Mouse (Mus musculus) T-helper 2 cell (primary cell): ENCODE data around the gene Mocs3.

Source experiments
- in situ Hi-C: fragments of 300-600 bp; cut with MboI, MseI; formaldehyde crosslinking; loops from one replicate; pipeline ENCODE4 v1.15.1; 2025; ENCODE audit warnings: high pct_unique_total_duplicates

Gene Mocs3

DNA sequence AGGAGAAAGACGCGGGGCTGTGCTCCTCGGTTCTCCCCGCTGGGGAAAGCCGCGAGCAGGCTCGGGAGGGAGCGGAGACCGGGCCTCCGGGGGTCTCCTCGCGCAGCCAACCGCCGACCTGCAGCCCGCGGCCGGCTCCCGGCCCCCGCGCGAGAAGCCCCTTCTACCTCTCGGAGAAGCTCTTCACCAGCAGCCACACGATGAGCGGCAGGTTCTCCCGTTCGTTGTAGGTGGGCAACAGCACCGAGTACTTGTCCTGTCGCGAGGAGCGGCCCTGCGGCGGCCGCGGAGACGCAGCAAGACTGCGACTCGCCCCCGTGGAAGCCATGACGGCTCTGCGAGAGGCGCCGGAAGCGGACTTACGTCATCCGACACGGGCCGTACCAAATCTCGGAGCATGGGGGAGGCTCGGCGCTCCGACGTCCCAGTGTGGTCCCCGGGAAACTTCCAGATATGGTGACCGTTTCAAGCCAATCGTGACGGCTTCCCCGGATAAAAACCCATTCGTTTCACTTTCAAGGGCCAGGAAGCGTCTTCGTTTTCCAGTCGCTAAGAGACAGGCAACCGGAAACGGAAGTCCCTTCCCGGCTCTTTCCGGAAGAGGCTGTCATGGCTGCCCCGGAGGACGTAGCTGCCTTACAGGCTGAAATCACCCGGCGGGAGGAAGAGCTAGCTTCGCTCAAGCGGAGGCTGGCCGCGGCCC, at the start of gene Mocs3, which contains the start of the genes Gm20716 and Dpm1:
Gene Mocs3, plus strand, starts transcription at position 597 of the 703 bp plus-strand sequence.
Gene Gm20716, minus strand, starts transcription at position 339 of the 703 bp plus-strand sequence.
Gene Dpm1, minus strand, starts transcription at position 566 of the 703 bp plus-strand sequence.
- in situ Hi-C loops: no loop called here

DNA sequence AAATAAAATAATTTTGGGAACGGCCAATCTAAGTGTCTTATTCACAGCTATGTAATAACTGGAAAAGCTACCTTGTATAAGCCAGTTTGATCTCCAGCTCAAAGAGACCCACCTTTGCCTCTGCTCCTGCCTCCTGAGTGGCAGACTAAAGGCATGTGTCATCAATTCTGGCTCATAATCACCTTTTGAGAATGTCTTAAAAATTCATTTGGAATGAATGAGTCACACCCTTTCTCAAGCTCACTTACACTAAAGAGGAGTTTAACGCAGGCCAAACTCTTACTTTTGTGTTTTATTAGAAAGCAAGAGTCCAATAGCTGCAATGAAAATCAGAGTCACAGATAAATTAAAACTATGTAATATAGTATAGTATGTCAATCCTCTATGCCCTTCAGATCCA, 38.6 kb upstream of the Mocs3 start:
- in situ Hi-C loops: loop anchor here (25.0 kb wide), 1 partner anchor 830 kb away; no protein-coding TSS in a partner anchor

DNA sequence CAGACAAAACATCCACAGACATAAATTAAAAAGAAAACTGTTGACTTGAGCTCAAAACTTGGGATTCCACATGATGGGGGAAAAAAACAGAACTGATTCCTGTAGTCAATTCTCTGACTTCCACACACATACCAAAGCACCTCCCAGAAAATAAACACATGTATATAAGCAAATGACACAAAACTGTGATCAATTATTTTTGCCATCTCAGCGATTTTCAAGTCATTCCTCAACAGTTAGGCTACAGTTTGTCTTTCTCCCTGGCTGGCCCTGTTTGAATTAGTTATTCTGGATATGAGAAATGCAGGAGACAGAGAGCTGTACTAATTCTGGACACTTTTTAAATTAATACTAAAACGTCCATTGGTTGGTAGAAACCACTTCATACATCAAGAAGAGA, 36.7 kb upstream of the Mocs3 start:
- in situ Hi-C loops: loop anchor here (25.0 kb wide), 1 partner anchor 831 kb away; no protein-coding TSS in a partner anchor

DNA sequence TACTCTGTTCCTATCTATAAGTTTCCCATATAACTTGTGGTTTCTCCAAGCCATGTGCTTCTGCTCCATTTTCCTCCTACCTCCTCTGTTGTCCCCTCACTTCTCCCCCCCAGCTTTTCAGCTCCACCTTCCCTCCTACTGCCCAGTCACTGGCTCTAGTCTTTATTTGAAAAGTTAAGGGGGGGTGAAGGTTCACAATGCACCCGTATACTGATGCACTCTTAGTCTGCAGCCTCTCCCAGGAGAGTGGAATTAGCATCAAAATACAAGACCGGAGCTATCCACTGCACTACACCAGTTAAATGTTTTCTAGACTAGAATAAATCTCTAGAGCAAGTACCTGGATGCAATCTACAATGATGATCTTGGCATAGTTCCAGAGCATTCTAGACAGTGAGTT, 34.7 kb upstream of the Mocs3 start:
- in situ Hi-C loops: loop anchor here (25.0 kb wide), 1 partner anchor 833 kb away; no protein-coding TSS in a partner anchor

DNA sequence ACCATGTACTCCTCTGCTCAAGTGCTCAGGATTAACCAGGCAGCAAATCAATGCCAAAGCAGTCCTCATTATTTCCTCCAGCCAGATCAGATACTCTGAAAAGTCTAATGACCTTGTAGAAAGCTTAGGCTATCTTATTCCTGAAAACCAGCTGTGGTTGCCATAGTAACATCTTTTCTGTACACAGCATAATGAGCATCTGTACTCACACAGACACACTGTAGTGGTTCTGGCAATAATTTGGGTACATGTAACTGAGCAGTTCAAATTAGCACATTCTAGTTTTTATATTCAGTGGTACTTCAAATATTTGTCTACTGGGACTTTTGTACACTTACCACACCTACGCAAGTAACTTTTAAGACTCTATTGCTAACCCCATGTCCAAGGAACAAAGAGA, 32.0 kb upstream of the Mocs3 start:
- in situ Hi-C loops: loop anchor here (25.0 kb wide), 1 partner anchor 836 kb away; no protein-coding TSS in a partner anchor

DNA sequence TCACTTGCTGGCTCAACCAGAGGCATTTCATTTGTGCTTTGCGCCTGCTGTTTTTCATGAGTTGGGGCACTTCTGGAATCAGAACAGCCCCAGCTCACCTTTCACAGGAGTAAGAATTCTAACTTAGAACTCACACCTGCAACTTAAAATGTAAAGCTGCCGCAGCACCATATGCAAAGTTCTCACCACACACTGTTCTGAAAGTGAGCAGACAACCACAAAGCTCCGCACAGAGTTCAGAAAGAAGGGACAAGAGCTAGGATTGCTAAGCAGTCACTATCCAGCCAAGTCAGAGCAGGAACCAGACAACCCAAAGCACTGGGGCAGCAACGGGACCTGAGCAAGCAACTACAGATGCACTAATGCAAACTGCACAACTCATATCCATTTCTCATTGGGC, 30.9 kb upstream of the Mocs3 start:
- in situ Hi-C loops: loop anchor here (25.0 kb wide), 1 partner anchor 837 kb away; no protein-coding TSS in a partner anchor

DNA sequence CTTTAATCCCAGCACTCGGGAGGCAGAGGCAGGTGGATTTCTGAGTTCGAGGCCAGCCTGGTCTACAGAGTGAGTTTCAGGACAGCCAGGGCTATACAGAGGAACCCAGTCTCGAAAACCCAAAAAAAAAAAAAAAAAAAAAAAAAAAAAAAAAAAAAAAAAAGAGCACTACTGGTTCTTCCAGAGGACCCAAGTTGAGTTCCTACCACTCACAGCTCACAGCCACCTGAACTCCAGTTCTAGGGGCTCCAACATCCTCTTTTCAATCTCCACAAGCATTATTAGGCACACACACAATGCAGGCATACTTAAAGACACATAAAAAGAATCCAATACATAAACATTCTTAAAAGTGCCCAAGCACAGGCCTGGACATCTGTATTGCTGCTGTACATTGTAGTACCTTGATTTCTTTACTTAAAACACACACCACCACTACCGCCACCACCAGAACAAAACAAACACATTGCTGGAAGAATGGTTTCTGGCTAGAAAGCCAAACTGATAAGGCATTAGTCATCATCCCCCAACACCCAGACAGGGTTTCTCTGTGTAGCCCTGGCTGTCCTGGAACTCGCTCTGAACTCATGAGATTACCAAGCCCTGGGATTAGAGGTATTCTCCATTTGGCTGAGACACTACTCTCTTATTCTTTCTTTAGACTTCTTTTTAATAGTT, 30.3 kb upstream of the Mocs3 start:
- in situ Hi-C loops: loop anchor here (25.0 kb wide), 1 partner anchor 1962 kb away; no protein-coding TSS in a partner anchor

DNA sequence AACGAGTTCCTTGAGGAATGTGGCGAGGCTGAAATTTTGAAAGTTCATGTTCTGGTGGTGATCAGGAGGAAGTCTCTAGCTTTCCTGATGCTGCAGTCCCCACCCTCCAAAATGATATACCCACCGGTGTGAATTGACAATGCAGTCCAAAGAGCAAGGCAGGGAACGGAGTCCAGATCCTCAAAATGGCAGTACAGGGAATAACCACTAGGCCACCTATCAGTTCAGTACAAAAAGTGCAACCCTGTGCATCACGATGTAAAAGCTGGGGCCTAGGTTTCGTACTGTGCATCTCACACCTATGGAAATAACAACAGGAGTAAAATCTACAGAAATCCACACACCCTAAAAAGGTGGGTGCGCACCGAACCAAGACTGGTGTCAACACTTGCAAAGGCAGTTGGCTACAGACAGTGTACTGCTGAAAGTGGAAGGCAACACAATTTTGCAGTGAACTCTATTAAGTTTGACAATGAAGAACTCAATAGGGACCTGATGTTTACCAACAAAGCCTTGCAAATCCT, 25.9 kb upstream of the Mocs3 start:
- in situ Hi-C loops: loop anchor here (25.0 kb wide), 1 partner anchor 1958 kb away; no protein-coding TSS in a partner anchor

DNA sequence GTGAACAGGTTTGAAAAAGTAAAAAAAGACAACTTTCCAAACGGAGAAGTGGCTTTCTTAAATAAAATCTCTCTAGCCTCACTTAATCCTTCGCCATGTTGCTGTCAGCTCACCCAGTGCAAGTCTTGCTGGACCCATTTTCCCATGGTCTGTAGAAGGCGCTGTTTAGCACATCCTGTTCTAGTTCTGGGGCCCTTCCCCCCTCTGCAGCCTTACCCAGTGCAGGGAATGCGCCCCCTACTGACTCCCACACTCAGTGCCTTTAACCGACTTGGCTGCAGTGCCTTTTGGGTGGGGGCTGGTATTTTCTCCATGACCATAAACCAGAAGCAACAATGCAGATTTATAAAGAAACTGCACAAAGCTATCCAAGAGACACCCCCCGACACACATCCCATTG, 25.2 kb upstream of the Mocs3 start:
- in situ Hi-C loops: loop anchor here (5.0 to 25.0 kb wide), 2 partner anchors 53 to 1957 kb away; no protein-coding TSS in a partner anchor

DNA sequence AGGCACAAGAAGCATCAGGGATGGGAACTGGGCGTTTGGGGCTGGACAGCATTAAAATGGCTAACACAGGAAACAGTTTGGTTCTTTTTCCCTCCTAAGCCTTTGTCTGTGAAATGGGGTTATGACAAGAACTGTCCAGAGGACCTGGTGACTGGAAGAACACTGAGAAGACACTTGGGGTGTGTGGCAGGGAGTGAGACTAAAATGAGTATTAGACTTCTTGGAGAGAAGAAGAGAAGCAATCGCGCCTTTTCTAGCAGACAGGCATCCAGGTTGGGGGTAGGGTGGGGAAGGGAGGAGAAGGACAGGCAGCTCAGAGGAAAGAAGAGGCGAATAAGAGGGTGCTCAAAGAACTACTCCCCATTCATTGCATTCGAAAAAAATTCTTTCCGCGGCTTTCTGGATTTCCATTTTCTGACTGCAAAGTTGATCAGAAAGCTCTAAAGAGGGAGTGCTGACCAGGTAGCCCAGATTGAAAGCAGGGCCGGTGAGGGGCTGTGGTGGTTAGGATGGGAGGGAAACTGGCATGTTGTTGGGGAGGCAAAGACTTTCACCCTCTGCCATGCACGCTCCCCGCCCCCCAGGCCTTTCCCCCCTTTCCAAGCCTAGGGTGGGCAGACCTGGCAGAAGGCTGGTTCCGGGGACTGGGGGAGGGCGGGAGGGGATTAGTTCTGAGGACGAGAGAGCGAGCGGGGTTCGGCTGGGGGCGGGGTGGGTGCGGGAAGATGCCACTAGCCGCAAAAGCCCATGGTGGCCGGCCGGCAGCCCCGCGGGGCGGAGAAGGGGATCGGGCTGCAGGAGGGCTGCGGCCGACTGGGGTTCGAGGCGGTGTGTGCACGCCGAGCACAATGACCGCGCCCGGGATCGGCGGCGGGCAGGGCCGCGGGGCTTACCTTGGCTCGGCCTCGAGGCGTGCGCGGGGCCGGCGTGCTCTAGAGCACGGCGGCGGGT, 24.5 kb upstream of the Mocs3 start:
- in situ Hi-C loops: loop anchor here (5.0 to 25.0 kb wide), 2 partner anchors 54 to 1956 kb away; no protein-coding TSS in a partner anchor

DNA sequence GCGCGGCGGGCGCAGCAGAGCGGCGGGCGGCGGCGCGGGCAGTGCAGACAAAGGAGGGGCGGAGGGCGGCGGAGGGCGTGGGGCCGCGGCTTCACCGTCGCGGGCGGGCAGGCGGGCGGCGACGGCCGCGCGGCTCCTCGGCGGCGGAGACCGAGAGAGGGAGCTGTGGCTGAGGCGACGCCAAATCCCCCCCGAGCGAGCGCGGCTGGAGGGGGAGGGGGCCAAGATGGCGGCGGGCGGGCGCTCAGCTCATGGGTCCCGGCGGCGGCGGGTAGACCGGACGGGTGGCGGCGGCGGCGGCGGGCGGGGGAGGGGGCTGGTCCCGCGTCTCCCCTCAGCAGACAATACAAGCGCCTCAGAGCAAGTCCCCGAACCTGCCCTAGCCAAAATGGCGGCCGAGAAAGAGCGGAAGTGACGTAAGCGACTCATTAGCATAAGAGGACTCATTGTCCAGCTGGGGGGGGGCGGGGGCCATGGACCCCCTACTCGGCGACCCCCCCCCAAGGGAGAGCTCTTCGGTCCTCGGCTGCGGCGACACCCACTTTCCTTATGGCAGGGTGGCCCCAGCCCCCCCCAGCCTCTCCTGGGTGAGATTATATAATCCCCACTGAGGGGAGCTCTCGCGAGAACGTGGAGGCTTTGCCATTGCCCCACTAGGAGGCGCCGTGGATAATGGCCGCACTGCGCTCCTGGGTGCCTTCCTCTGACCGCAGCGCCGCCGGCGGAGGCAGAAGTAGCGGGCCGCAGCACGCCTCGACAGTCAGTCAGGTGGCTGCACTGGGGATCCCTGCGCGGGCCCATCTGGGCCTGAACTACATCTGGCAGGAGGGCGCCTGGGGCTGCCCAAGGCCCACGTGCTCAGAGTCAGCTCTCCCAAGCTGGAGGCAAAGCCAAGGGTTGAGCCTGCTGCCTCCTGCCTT, 23.4 kb upstream of the Mocs3 start, which contains the start of gene Adnp:
Gene Adnp, minus strand, starts transcription at position 388 of the 920 bp plus-strand sequence.
- in situ Hi-C loops: loop anchor here (5.0 to 25.0 kb wide), 2 partner anchors 55 to 1955 kb away; no protein-coding TSS in a partner anchor

DNA sequence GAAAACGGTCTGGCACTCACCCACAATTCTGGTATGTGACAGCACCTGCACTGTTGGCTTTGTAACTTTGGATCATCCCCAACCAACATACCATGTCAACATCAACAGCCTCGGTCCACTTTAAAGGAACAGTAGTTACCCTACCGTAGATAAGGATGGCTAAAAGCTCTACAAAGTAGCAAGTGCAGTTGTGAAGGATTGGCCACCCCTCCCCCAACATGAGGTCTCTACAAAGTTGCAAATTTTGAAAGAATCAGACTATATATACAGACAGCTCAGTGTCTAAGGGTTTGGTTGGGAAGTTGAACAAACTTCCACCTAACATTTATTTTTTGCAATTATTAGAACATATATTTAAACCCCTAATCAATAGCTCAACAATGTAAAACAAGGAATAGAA, 22.5 kb upstream of the Mocs3 start:
- in situ Hi-C loops: loop anchor here (5.0 to 25.0 kb wide), 2 partner anchors 56 to 1954 kb away; no protein-coding TSS in a partner anchor

DNA sequence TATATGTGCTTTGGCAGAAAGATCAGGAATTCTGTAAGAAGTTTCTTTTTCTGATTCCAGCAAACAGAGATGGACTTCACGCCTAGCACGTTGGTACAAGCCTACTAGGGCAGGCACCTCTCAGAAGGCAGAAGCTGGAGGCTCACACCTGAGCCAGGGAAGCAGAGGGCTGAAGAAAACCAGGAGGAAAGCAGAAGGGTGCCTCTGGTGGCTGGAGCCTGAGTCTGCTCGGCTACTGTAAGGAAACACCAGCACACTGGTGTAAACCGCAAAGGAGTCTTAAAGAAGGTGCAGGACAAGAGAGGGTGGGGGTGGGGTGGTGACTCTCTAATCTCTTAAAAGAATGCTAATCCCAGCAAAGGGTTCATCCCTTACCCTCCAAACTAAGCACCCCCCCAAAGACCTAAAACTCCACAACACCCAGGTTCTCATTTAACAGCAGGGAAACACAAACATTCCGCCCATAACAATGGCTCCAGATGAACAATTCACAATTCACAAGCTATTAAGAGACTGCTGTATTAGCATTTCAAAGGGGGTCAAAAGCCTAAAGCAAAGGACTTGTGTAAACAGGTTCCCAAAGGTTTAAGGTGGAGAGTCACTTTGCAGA, 16.5 kb upstream of the Mocs3 start:
- in situ Hi-C loops: loop anchor here (25.0 kb wide), 1 partner anchor 1948 kb away; no protein-coding TSS in a partner anchor

DNA sequence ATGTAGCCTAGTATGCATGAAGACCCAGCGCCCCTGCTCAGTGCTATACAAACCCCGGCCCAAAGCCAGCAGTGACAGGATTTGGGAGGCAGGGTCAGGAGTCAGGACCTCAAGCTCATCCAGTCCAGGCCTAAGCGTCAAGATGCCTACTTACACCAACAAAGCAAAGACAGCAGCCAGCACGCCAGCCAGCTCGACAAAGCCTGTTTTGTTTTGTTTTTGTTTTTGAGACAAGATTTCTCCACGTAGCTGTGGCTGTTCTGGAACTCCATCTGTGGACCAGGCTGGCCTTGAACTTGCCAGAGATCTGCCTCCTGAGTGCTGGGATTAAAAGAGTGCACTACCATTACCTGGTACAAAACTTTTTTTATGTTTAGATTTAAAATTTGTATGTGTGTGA, 7.1 kb upstream of the Mocs3 start:
- in situ Hi-C loops: loop anchor here (10.0 to 25.0 kb wide), 2 partner anchors 109 to 1939 kb away; no protein-coding TSS in a partner anchor

DNA sequence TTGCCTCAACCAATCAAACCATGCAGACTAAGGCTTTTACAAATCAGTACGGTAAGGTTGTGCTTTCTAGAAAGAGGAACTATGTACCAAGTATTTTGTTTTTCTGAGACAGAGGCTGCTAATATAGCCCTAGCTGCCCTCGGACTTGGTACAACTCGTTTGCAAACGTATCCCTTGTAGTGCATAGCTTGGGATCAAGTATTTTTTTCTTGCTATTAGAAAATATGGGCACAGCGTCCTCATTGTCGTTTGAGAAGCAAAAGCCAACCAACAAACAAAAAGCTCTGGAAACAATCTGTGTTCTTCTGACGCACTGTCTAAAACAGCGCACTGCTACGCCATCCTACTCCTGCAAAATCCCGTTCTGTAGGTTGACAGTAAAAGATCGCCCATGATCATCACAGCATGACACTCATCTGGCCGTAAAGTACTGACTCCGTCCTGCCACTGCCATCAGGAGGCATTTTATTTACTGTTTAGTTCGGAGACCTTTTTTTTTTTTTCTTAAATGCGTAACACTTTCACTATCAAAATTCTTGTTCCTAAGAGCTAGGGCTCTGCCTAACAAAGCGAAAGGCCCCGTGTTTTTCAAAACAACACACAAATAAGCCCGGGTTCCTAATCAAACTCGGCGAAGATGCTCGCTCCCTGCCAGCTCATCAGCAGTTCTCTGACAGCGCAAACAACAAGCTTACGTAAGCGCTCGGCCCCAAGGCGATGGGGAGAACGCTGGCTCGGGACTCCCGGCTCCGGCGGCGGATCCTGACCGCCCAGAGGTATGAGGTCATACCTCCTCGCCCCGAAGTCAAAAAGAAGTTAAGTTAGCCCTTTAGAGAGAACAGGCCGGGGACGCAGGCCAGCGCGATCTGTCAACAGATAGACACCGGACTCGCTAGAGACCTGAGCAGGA, 1.1 kb upstream of the Mocs3 start:
- in situ Hi-C loops: loop anchor here (10.0 kb wide), 1 partner anchor 115 kb away; no protein-coding TSS in a partner anchor

DNA sequence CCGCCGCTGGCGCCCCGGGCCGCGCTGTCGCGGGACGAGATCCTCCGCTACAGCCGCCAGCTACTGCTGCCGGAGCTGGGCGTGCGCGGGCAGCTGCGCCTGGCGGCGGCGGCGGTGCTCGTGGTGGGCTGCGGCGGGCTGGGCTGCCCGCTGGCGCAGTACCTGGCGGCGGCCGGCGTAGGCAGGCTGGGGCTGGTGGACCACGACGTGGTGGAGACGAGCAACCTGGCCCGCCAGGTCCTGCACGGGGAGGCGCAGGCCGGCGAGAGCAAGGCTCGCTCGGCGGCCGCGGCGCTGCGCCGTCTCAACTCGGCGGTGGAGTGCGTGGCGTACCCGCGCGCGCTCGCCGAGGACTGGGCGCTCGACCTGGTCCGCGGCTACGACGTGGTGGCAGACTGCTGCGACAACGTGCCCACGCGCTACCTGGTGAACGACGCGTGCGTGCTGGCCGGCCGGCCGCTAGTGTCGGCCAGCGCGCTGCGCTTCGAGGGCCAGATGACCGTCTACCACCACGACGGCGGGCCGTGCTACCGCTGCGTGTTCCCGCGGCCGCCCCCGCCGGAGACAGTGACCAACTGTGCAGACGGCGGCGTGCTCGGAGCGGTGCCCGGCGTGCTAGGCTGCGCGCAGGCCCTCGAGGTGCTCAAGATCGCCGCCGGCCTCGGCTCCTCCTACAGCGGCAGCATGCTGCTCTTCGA, 500 bp downstream of the Mocs3 start:
- in situ Hi-C loops: no loop called here

DNA sequence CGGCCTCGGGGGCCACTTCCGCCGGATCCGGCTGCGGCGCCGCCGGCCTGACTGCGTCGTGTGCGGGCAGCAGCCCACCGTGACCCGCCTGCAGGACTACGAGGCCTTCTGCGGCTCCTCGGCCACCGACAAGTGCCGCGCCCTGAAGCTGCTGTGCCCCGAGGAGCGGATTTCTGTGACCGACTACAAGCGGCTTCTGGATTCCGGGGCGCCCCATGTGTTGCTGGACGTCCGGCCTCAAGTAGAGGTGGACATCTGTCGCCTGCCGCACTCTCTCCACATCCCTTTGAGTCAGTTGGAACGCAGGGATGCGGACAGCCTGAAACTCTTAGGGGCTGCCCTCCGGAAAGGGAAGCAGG, 1.0 kb downstream of the Mocs3 start:
- in situ Hi-C loops: no loop called here
